Mouse (Mus musculus): Measurements from ENCODE around the gene Spem2. TPM values are rescaled to one million over a fixed set of nuclear protein-coding genes. Genes with fewer than 3 reads are reported as not detected.

The Spem2 gene
- polyA plus RNA-seq, 1 experiment from 2014 or later = not detected

DNA sequence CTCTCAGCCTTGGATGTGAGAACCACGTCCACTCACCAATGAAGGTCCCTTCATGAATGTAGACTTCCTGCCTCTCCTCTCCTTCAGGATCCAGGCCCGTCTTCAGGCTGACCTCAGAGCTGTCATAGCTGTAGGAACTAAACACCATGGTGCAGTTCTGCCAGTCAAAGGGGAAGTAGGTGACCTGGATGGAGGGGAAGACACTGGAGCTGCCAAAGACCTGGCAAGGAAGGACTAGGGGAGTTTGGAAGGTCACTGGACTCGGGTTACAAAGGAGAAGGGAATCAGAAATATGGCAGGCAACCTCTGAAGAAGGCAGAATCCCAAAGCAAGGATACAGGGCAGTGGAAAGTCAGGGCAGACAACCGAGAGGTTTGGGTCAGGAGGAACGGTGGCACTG, 24.8 kb downstream of the Spem2 start:
- 66% methylated on average over 5 of the region's 5 CpGs for WGBS
- H3K27ac ChIP-seq = no peak overlapping the region
- H3K36me3 ChIP-seq (replicated peaks) = no peaks in the 10 kb centered on the region
- peaks cover 14% of the 10 kb centered on the region; the same call in 1 of the 2 replicates for H3K27me3 ChIP-seq (replicated peaks)
- no peak overlapping the region for H3K4me2 ChIP-seq
- no peak overlapping the region for H3K4me3 ChIP-seq
- H3K9me3 ChIP-seq = no peaks in the 10 kb centered on the region
- peaks cover 8% of the 10 kb centered on the region for H3K4me1 ChIP-seq
- H3K9ac ChIP-seq = no peak overlapping the region
- ATAC-seq (replicated peaks) = no peak

GRCm38 (mm10) chr11:69791420-69791819, 26.8 kb downstream of the Spem2 start:
- H3K27ac ChIP-seq = no peak overlapping the region
- H3K4me3 ChIP-seq = no peak overlapping the region
- no peak overlapping the region for H3K4me2 ChIP-seq
- no peak for ATAC-seq (replicated peaks)
- H3K9ac ChIP-seq = no peak overlapping the region
- no peaks in the 10 kb centered on the region for H3K9me3 ChIP-seq
- H3K4me1 ChIP-seq = peaks cover 8% of the 10 kb centered on the region
- peaks cover 14% of the 10 kb centered on the region; the same call in 1 of the 2 replicates for H3K27me3 ChIP-seq (replicated peaks)
- no peaks in the 10 kb centered on the region for H3K36me3 ChIP-seq (replicated peaks)
- 71% methylated on average over 5 of the region's 5 CpGs for WGBS

GRCm38 (mm10) chr11:69789431-69789830, 28.8 kb downstream of the Spem2 start:
- no peaks in the 10 kb centered on the region for H3K4me1 ChIP-seq
- H3K27ac ChIP-seq = no peak overlapping the region
- no peak overlapping the region for H3K4me2 ChIP-seq
- 0 out of 2 replicates have a peak, but pooled peaks cover 4% of the 10 kb centered on the region for H3K27me3 ChIP-seq (replicated peaks)
- no peak overlapping the region for H3K9ac ChIP-seq
- H3K4me3 ChIP-seq = no peak overlapping the region
- H3K36me3 ChIP-seq (replicated peaks) = no peaks in the 10 kb centered on the region
- no peaks in the 10 kb centered on the region for H3K9me3 ChIP-seq
- ATAC-seq (replicated peaks) = no peak
- WGBS = 58% methylated on average over 5 of the region's 5 CpGs

DNA sequence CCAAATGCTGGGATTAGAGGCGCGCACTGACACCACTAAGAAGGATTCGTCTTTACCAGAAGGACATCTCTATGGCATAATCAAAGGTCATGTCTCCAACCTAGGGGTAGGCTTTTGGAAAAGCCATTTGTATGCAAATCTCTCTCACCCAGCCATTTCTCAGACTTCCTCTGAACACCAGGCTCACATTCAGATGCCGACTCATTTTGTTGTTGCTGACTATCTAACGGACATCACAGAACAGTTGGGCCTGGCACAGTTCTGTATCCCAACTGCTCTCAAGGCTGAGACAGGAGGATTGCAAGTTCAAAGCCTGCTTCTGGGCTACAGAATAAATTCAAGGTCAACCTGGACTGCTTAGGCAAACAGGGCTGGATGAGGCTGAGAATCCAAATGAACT, 31.0 kb downstream of the Spem2 start:
- H3K27me3 ChIP-seq (replicated peaks) = no peaks in the 10 kb centered on the region
- ATAC-seq (replicated peaks) = no peak
- no peak overlapping the region for H3K9ac ChIP-seq
- no peak overlapping the region for H3K4me3 ChIP-seq
- WGBS = 80% methylated on average over 5 of the region's 5 CpGs
- no peaks in the 10 kb centered on the region for H3K36me3 ChIP-seq (replicated peaks)
- H3K27ac ChIP-seq = no peak overlapping the region
- no peaks in the 10 kb centered on the region for H3K4me1 ChIP-seq
- no peaks in the 10 kb centered on the region for H3K9me3 ChIP-seq
- no peak overlapping the region for H3K4me2 ChIP-seq

GRCm38 (mm10) chr11:69784793-69785272, 33.4 kb downstream of the Spem2 start:
- Histone ChIP-seq H3K4me1 (no peaks in the 10 kb centered on the region), H3K9me3 (no peaks in the 10 kb centered on the region), H3K36me3 (replicated peaks) (no peaks in the 10 kb centered on the region), H3K4me3 (no peak overlapping the region), H3K4me2 (no peak overlapping the region), H3K9ac (no peak overlapping the region), H3K27me3 (replicated peaks) (no peaks in the 10 kb centered on the region), H3K27ac (no peak overlapping the region)
- no peak for ATAC-seq (replicated peaks)
- WGBS = 45% methylated on average over 15 of the region's 15 CpGs

DNA sequence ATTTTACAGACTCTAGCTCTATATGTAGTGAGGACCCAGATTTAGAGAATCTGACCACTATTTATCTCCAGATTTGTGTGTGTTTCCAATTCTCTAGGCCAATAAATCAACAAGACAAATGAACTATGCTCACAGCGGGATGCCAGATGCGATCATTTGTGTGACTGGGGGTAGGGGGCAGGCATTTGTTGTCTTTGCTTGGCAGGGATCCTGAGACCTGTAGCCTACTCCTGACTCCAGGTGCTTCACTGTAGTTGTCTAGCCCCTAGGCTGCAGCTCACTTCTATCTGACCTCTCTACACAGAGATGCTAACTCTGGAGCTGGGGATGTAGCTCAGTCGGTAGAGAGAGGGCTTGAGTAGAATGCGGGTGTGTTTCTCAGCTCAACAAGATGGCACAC, 36.4 kb downstream of the Spem2 start:
- Histone ChIP-seq H3K4me2 (no peak overlapping the region), H3K36me3 (replicated peaks) (no peaks in the 10 kb centered on the region), H3K4me3 (no peak overlapping the region), H3K4me1 (no peaks in the 10 kb centered on the region), H3K27me3 (replicated peaks) (no peaks in the 10 kb centered on the region), H3K9me3 (no peaks in the 10 kb centered on the region), H3K27ac (no peak overlapping the region), H3K9ac (no peak overlapping the region)
- no peak for ATAC-seq (replicated peaks)
- WGBS = 42% methylated on average over 4 of the region's 4 CpGs

DNA sequence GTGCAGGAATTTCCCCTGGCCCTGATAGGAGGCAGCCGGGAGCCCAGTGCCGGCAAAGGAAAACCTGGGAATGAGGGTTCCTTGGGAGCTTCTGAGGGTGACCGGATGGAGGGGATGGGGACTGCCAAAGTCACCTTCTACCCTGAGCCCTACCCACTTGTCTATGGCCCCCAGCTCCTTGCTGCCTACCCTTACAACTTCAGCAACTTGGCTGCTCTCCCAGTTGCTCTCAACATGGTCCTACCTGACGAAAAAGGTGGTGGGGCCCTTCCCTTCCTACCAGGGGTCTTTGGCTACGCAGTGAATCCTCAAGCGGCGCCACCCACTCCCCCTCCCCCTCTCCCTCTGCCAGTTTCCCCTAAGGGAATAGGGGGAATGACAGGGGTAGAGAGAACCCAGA, 39.3 kb downstream of the Spem2 start:
- Histone ChIP-seq H3K9ac (no peak overlapping the region), H3K4me1 (no peaks in the 10 kb centered on the region), H3K27me3 (replicated peaks) (no peaks in the 10 kb centered on the region), H3K27ac (no peak overlapping the region), H3K9me3 (no peaks in the 10 kb centered on the region), H3K4me2 (no peak overlapping the region), H3K4me3 (no peak overlapping the region), H3K36me3 (replicated peaks) (peaks cover 6% of the 10 kb centered on the region; the same call in 1 of the 2 replicates)
- no peak for ATAC-seq (replicated peaks)
- WGBS = 55% methylated on average over 7 of the region's 7 CpGs

DNA sequence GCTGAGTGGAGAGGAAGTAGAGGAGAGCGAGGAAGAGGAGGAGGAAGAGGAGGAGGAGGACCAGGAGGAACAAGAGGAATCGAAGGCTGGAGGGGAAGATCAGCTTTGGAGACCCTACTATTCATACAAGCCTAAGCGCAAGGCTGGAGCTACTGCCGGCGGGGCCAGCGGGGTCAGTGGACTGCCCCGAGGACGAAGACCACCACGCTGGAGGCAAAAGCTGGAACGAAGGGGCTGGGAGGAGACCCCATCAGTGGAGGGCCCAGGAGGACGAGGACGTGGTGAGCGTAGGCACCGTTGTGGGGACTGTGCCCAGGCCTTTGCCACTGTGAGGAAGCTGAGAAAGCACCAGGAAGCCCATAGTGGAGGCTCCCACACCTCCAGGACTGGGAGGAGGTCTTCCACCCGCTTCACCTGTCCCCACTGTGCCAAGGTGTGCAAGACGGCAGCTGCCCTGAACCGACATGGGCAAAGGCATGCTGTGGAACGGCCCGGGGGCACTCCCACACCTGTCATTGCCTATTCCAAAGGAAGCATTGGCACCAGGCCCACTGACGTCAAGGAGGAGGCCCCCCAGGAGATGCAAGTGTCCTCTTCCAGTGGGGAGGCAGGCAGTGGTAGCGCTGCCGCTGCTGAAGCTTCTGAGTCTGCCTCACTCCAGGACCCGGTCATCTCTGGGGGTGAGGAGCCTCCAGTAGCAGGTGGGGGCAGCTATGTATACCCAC, 39.8 kb downstream of the Spem2 start:
- H3K27me3 ChIP-seq (replicated peaks) = no peaks in the 10 kb centered on the region
- H3K9me3 ChIP-seq = no peaks in the 10 kb centered on the region
- WGBS = 67% methylated on average over 23 of the region's 23 CpGs
- peaks cover 6% of the 10 kb centered on the region; the same call in 1 of the 2 replicates for H3K36me3 ChIP-seq (replicated peaks)
- no peak overlapping the region for H3K4me3 ChIP-seq
- no peak overlapping the region for H3K9ac ChIP-seq
- no peak overlapping the region for H3K27ac ChIP-seq
- no peaks in the 10 kb centered on the region for H3K4me1 ChIP-seq
- ATAC-seq (replicated peaks) = no peak
- no peak overlapping the region for H3K4me2 ChIP-seq

DNA sequence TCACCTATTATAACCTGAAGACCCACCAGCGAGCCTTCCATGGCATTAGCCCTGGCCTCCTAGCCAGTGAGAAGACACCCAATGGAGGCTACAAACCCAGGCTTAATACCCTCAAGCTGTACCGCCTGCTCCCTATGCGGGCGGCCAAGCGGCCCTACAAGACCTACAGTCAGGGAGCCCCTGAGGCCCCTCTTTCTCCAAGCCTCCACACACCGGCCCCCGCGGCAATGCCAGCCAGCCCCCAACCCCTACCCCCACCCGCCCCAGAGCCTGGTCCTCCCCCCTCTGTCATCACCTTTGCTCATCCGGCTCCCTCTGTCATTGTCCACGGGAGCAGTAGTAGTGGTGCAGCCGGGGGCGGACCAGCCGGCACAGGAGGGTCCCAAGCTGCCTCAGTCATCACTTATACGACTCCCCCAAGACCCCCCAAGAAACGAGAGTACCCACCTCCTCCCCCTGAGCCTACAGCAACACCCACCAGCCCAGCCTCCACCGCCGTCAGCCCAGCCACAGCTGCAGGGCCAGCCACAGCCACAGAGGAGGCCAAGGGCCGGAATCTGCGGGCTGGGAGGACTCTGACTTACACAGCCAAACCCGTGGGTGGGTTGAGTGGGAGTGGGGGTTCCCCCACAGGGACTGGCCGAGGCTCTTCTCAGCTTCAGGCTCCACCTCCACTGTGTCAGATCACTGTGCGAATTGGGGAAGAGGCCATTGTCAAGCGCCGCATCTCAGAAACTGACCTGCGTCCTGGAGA, 40.6 kb downstream of the Spem2 start:
- Histone ChIP-seq H3K27me3 (replicated peaks) (no peaks in the 10 kb centered on the region), H3K9ac (no peak overlapping the region), H3K9me3 (no peaks in the 10 kb centered on the region), H3K4me2 (no peak overlapping the region), H3K4me1 (no peaks in the 10 kb centered on the region), H3K27ac (no peak overlapping the region), H3K36me3 (replicated peaks) (peaks cover 6% of the 10 kb centered on the region; the same call in 1 of the 2 replicates), H3K4me3 (no peak overlapping the region)
- WGBS = 66% methylated on average over 26 of the region's 26 CpGs
- no peak for ATAC-seq (replicated peaks)

DNA sequence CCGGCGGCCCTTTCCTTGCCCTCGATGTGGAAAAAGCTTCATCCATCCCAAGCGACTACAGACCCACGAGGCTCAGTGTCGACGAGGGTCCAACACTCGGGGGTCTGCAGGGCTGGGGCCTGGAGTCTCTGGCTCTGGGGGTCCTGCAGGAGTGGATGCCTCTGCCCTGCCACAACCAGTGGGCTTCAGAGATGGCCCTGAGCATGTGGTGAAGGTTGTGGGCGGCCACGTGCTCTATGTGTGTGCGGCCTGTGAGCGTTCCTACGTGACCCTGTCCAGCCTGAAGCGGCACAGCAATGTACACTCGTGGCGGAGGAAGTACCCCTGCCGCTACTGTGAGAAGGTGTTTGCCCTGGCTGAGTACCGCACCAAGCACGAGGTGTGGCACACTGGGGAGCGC, 41.8 kb downstream of the Spem2 start:
- 87% methylated on average over 20 of the region's 20 CpGs for WGBS
- Histone ChIP-seq H3K9ac (no peak overlapping the region), H3K9me3 (no peaks in the 10 kb centered on the region), H3K27ac (no peak overlapping the region), H3K36me3 (replicated peaks) (peaks cover 6% of the 10 kb centered on the region; the same call in 1 of the 2 replicates), H3K4me3 (no peak overlapping the region), H3K4me2 (no peak overlapping the region), H3K27me3 (replicated peaks) (no peaks in the 10 kb centered on the region), H3K4me1 (no peaks in the 10 kb centered on the region)
- 0 out of 2 replicates have a peak, but pooled peaks have one; percentile 39 for ATAC-seq (replicated peaks)

DNA sequence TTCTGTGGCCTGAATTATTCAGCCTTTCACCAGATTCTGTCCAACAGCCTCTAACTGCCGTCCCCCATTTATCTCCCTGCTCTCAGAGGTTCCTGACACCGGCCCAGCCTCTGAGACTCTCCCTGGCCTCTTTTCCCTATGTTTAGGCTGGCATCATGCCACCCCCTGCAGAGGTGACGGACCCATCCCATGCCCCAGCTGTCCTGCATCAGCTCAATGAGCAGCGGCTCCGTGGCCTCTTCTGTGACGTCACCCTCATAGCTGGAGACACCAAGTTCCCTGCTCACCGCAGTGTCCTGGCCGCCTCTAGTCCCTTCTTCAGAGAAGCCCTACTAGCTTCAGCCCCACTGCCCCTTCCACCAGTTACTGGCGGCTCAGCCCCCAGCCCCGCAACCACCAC, 42.5 kb downstream of the Spem2 start:
- H3K4me2 ChIP-seq = no peak overlapping the region
- H3K27ac ChIP-seq = no peak overlapping the region
- H3K27me3 ChIP-seq (replicated peaks) = no peaks in the 10 kb centered on the region
- H3K4me1 ChIP-seq = no peaks in the 10 kb centered on the region
- H3K9me3 ChIP-seq = no peaks in the 10 kb centered on the region
- no peak overlapping the region for H3K4me3 ChIP-seq
- H3K36me3 ChIP-seq (replicated peaks) = peaks cover 6% of the 10 kb centered on the region; the same call in 1 of the 2 replicates
- WGBS = 63% methylated on average over 10 of the region's 10 CpGs
- ATAC-seq (replicated peaks) = no peak
- H3K9ac ChIP-seq = no peak overlapping the region

- Histone ChIP-seq H3K27ac (no peak overlapping the region), H3K9ac (no peak overlapping the region), H3K4me3 (no peak overlapping the region), H3K36me3 (replicated peaks) (peaks cover 6% of the 10 kb centered on the region; the same call in 1 of the 2 replicates), H3K4me2 (no peak overlapping the region), H3K27me3 (replicated peaks) (no peaks in the 10 kb centered on the region), H3K4me1 (no peaks in the 10 kb centered on the region), H3K9me3 (no peaks in the 10 kb centered on the region)
- ATAC-seq (replicated peaks) = no peak
- 46% methylated on average over 5 of the region's 5 CpGs for WGBS
Measured at GRCm38 (mm10) chr11:69774961-69775360, 43.3 kb downstream of the Spem2 start.
